Mouse (Mus musculus): ENCODE data around the gene Pklr.

GRCm38 (mm10) chr3:89182531-89183057 lies 46.7 kb downstream of the Pklr start:
- TF ChIP-seq CTCF (IDR thresholded peaks at IDR 0.05; ENCODE audit: low read depth, low read length) (no peak), POLR2A (IDR thresholded peaks at IDR 0.05; ENCODE audit: borderline replicate concordance, low read depth, low read length) (no peak)

Measured in bone marrow macrophage, adult 2 months (primary cell).